Mouse (Mus musculus) ovary, postnatal 36 days (tissue): ENCODE measurements around the gene Ankrd22.
"Not testable (repeated sequence)": the region's sequence is repeated elsewhere in the genome, so short reads cannot be mapped to it uniquely, and the experiment has no call there.

Source experiments
- DNase-seq: peaks from one replicate; pipeline ENCODE4 v3.0.0; 2022; ENCODE audit warnings: low spot score, mixed read lengths

Ankrd22 gene

GRCm38 (mm10) chr19:34165891-34166290, at the start of gene Ankrd22:
Gene Ankrd22, minus strand, starts transcription at chr19:34166053.
- peak; percentile 7 for DNase-seq

GRCm38 (mm10) chr19:34214136-34214535, 48.3 kb upstream of the Ankrd22 start:
- DNase-seq = peak; percentile 15

- DNase-seq = no peak
Measured at GRCm38 (mm10) chr19:34213251-34213645, 47.4 kb upstream of the Ankrd22 start.

GRCm38 (mm10) chr19:34212489-34213250, 46.8 kb upstream of the Ankrd22 start:
- no peak for DNase-seq

- DNase-seq = no peak
Measured at GRCm38 (mm10) chr19:34210841-34211240, 45.0 kb upstream of the Ankrd22 start.

GRCm38 (mm10) chr19:34209930-34210581, 44.2 kb upstream of the Ankrd22 start:
- no peak for DNase-seq

- DNase-seq = no peak
Measured at GRCm38 (mm10) chr19:34209031-34209430, 43.2 kb upstream of the Ankrd22 start.

- DNase-seq = no peak
Measured at GRCm38 (mm10) chr19:34206760-34207440, 41.0 kb upstream of the Ankrd22 start.

- DNase-seq = not testable (repeated sequence)
Measured at GRCm38 (mm10) chr19:34206128-34206527, 40.3 kb upstream of the Ankrd22 start.

- no peak for DNase-seq
Measured at GRCm38 (mm10) chr19:34202668-34203067, 36.8 kb upstream of the Ankrd22 start.

GRCm38 (mm10) chr19:34199488-34199887, 33.6 kb upstream of the Ankrd22 start:
- DNase-seq = no peak

GRCm38 (mm10) chr19:34198901-34199300, 33.0 kb upstream of the Ankrd22 start:
- DNase-seq = no peak

- DNase-seq = no peak
Measured at GRCm38 (mm10) chr19:34198066-34198465, 32.2 kb upstream of the Ankrd22 start.

GRCm38 (mm10) chr19:34195031-34195430, 29.2 kb upstream of the Ankrd22 start:
- DNase-seq = no peak

- no peak for DNase-seq
Measured at GRCm38 (mm10) chr19:34194132-34194745, 28.4 kb upstream of the Ankrd22 start.

GRCm38 (mm10) chr19:34193683-34194082, 27.8 kb upstream of the Ankrd22 start:
- no peak for DNase-seq

GRCm38 (mm10) chr19:34193149-34193548, 27.3 kb upstream of the Ankrd22 start:
- no peak for DNase-seq

- peak; percentile 71 for DNase-seq
Measured at GRCm38 (mm10) chr19:34192008-34192963, 26.4 kb upstream of the Ankrd22 start, which contains the start of gene Stambpl1. Gene Stambpl1, plus strand, starts transcription at chr19:34192229.

- no peak for DNase-seq
Measured at GRCm38 (mm10) chr19:34191645-34192007, 25.8 kb upstream of the Ankrd22 start.

- no peak for DNase-seq
Measured at GRCm38 (mm10) chr19:34186845-34187244, 21.0 kb upstream of the Ankrd22 start.

GRCm38 (mm10) chr19:34182490-34182889, 16.6 kb upstream of the Ankrd22 start:
- DNase-seq = no peak
